Mouse (Mus musculus): ENCODE results near the gene Pacsin3.

GRCm38 (mm10) chr2:91299156-91299555, 43.4 kb downstream of the Pacsin3 start:
- no peak for TF ChIP-seq CTCF (IDR thresholded peaks at IDR 0.05; ENCODE audit: low read depth, low read length)
- no peak for TF ChIP-seq TAL1 (conservative IDR thresholded peaks at IDR 0.05; ENCODE audit: low read depth, low read length)
- no peak for TF ChIP-seq GATA1 (IDR thresholded peaks at IDR 0.05; ENCODE audit: borderline replicate concordance, low read length)
- TF ChIP-seq GATA2 (IDR thresholded peaks at IDR 0.05; ENCODE audit: borderline replicate concordance, low read depth, low read length), result no peak
